ENCODE assay signal across 10 mouse cellular contexts in genomic region chr2:31720783-31721182, GRCm38 (mm10). TPM values are rescaled to one million over a fixed set of nuclear protein-coding genes. Genes with fewer than 3 reads are reported as not detected.
DNase-seq lines count a peak whose midpoint lies in the region; ATAC-seq and TF ChIP-seq lines count a peak whose summit lies in the region.
"Had no signal": no experiment of that assay in that cellular context is flagged by ENCODE, and none has a peak within 500 bp of the region (broad histone marks: within the 10 kb centered on the region; RNA-seq: fewer than 3 reads in every experiment).

No protein-coding gene starts in this region.

- TF ChIP-seq POLR2A in heart, adult 2 months (IDR thresholded peaks at IDR 0.05; ENCODE audit: insufficient read depth, low read depth, low read length), result no peak

- H3K79me2 ChIP-seq in heart, adult 2 months (replicated peaks; ENCODE audit: control insufficient read depth, insufficient read depth, low read length), result peaks cover 1% of the 10 kb centered on the region; the same call in 1 of the 2 replicates

- no peak for ATAC-seq in heart, embryonic 11.5 days (replicated peaks; ENCODE audit: insufficient number of reproducible peaks, low FRiP score, low TSS enrichment)
- ATAC-seq in liver, embryonic 14.5 days (ENCODE audit: insufficient read depth), result no peak
- ATAC-seq in forebrain, embryonic 16.5 days, result no peak
- ATAC-seq: inflammation-experienced regulatory T-cells, adult 6 months had no signal

- H3K4me1 ChIP-seq in heart, adult 2 months (ENCODE audit: control insufficient read depth, insufficient read depth, low read length), result no peaks in the 10 kb centered on the region
- peaks cover 3% of the 10 kb centered on the region; the same call in 1 of the 2 replicates for H3K4me1 ChIP-seq in heart, embryonic 11.5 days (ENCODE audit: control insufficient read depth, insufficient read depth, low read length)
- peaks cover 7 to 13% of the 10 kb centered on the region in 2 experiments for H3K4me1 ChIP-seq in liver, embryonic 14.5 days (replicated peaks; ENCODE audit: control insufficient read depth in 2 of 2, insufficient read depth in 2 of 2, low read length in 1 of 2)
- no peaks in the 10 kb centered on the region for H3K4me1 ChIP-seq in forebrain, embryonic 16.5 days (replicated peaks; ENCODE audit: control insufficient read depth, insufficient read depth, low read length)

- no peak overlapping the region for H3K4me3 ChIP-seq in heart, adult 2 months
- no peak overlapping the region for H3K4me3 ChIP-seq in heart, embryonic 11.5 days (ENCODE audit: low read depth, low read length)
- H3K4me3 ChIP-seq in liver, embryonic 14.5 days (ENCODE audit: insufficient read depth in 1 of 2, low read depth in 2 of 2, low read length in 2 of 2), result no peak overlapping the region
- H3K4me3 ChIP-seq in forebrain, embryonic 16.5 days (replicated peaks; ENCODE audit: low read length), result no peak overlapping the region
- H3K4me3 ChIP-seq: liver, embryonic 13.5 days had no signal

- WGBS in heart, adult 2 months, result 63% methylated on average over 4 of the region's 4 CpGs
- WGBS in heart, embryonic 11.5 days (ENCODE audit: insufficient replicate concordance), result 62% methylated on average over 4 of the region's 4 CpGs
- WGBS in liver, embryonic 14.5 days (ENCODE audit: insufficient replicate concordance), result 59% methylated on average over 4 of the region's 4 CpGs
- 61% methylated on average over 4 of the region's 4 CpGs for WGBS in forebrain, embryonic 16.5 days

- intact Hi-C loops in heart, adult 2 months (cut with DNase I), result loop anchor here (5.0 kb wide), 1 partner anchor 62 kb away; no protein-coding TSS in a partner anchor

- H3K36me3 ChIP-seq in heart, adult 2 months (ENCODE audit: control insufficient read depth, insufficient read depth, low read length), result no peaks in the 10 kb centered on the region
- 0 out of 2 replicates have a peak, but pooled peaks cover 2% of the 10 kb centered on the region for H3K36me3 ChIP-seq in heart, embryonic 11.5 days (ENCODE audit: control insufficient read depth, insufficient read depth, low read length)
- no peaks in the 10 kb centered on the region for H3K36me3 ChIP-seq in liver, embryonic 14.5 days (replicated peaks; ENCODE audit: control insufficient read depth, insufficient read depth, low read depth)
- H3K36me3 ChIP-seq in forebrain, embryonic 16.5 days (ENCODE audit: control insufficient read depth, insufficient read depth), result no peaks in the 10 kb centered on the region
- H3K36me3 ChIP-seq: liver, embryonic 13.5 days had no signal

- no peaks in the 10 kb centered on the region for H3K9me3 ChIP-seq in heart, embryonic 11.5 days (replicated peaks; ENCODE audit: control insufficient read depth, low read length)
- H3K9me3 ChIP-seq in liver, embryonic 14.5 days (ENCODE audit: control insufficient read depth, low read length), result no peaks in the 10 kb centered on the region
- H3K9me3 ChIP-seq in forebrain, embryonic 16.5 days (ENCODE audit: control insufficient read depth, low read length), result no peaks in the 10 kb centered on the region
- H3K9me3 ChIP-seq: liver, embryonic 13.5 days had no signal

- no peaks in the 10 kb centered on the region for H3K27me3 ChIP-seq in heart, adult 2 months (ENCODE audit: control insufficient read depth, insufficient read depth, low read length)
- H3K27me3 ChIP-seq in heart, embryonic 11.5 days (ENCODE audit: control insufficient read depth, insufficient read depth, low read length), result no peaks in the 10 kb centered on the region
- no peaks in the 10 kb centered on the region for H3K27me3 ChIP-seq in liver, embryonic 14.5 days (ENCODE audit: control insufficient read depth, insufficient read depth, low read length)
- H3K27me3 ChIP-seq in forebrain, embryonic 16.5 days (replicated peaks; ENCODE audit: control insufficient read depth, insufficient read depth, low read length), result no peaks in the 10 kb centered on the region
- H3K27me3 ChIP-seq: liver, embryonic 13.5 days had no signal

- TF ChIP-seq EP300 in heart, adult 2 months (IDR thresholded peaks at IDR 0.05; ENCODE audit: insufficient read depth, low read depth, low read length), result no peak
- no peak for TF ChIP-seq EP300 in liver, embryonic 14.5 days (IDR thresholded peaks at IDR 0.05; ENCODE audit: low read depth)

- TF ChIP-seq CTCF in heart, adult 2 months (IDR thresholded peaks at IDR 0.05), result peak; percentile 68
- TF ChIP-seq CTCF in liver, embryonic 14.5 days (IDR thresholded peaks at IDR 0.05; ENCODE audit: low read depth), result peak; percentile 44; the same call in 1 of the 2 replicates

- no peak overlapping the region for H3K4me2 ChIP-seq in heart, embryonic 11.5 days
- no peak overlapping the region for H3K4me2 ChIP-seq in liver, embryonic 14.5 days (ENCODE audit: low read depth)
- H3K4me2 ChIP-seq in forebrain, embryonic 16.5 days (ENCODE audit: low read length), result no peak overlapping the region
- H3K4me2 ChIP-seq: liver, embryonic 13.5 days had no signal

- no peak for DNase-seq in heart, adult 2 months
- no peak for DNase-seq in liver, embryonic 14.5 days (ENCODE audit: low read depth in 3 of 3, low spot score in 3 of 3)
- DNase-seq in liver (no peak), R1 (ENCODE audit: low read depth, low spot score) (peak; percentile 63)
- DNase-seq in retina, embryonic 14.5 days (ENCODE audit: low spot score), result peak; percentile 46
- DNase-seq in right cerebral cortex, postnatal 14 days, result no peak
- DNase-seq: liver, embryonic 13.5 days had no signal

- no peak overlapping the region for H3K27ac ChIP-seq in heart, adult 2 months
- H3K27ac ChIP-seq in heart, embryonic 11.5 days (ENCODE audit: low read depth, low read length), result no peak overlapping the region
- no peak overlapping the region for H3K27ac ChIP-seq in liver, embryonic 14.5 days
- H3K27ac ChIP-seq in forebrain, embryonic 16.5 days (ENCODE audit: low read length), result no peak overlapping the region

- no peak overlapping the region for H3K9ac ChIP-seq in heart, adult 2 months (ENCODE audit: low read depth, low read length)
- H3K9ac ChIP-seq in heart, embryonic 11.5 days (ENCODE audit: low read depth, low read length), result no peak overlapping the region
- H3K9ac ChIP-seq in liver, embryonic 14.5 days (replicated peaks), result no peak overlapping the region
- no peak overlapping the region for H3K9ac ChIP-seq in forebrain, embryonic 16.5 days (replicated peaks; ENCODE audit: low read depth, low read length)
- H3K9ac ChIP-seq: liver, embryonic 13.5 days had no signal

RNA-seq across cellular contexts. Expression of gene Abl1, which starts 32.6 kb away (rescaled TPM):
- total RNA-seq in heart, adult 2 months (2021), result 10 to 100 TPM; 29.4 to 31.8 TPM
- polyA plus RNA-seq in heart, adult 2 months (2012; rRNA removed), result 27.5 and 39.9 TPM in 2 replicates
- polyA plus RNA-seq in heart, embryonic 11.5 days (2014; fragmentation: Nextera tagmentation; extraction: Ambion mirVana), result 29.5 and 35.6 TPM in 2 replicates
- 9.6 and 10.0 TPM in 2 replicates for polyA plus RNA-seq in liver, embryonic 14.5 days (2012; rRNA removed)
- polyA plus RNA-seq in liver, embryonic 14.5 days (2014; fragmentation: Nextera tagmentation; extraction: Ambion mirVana), result 4.8 and 6.9 TPM in 2 replicates
- 23.5 and 23.8 TPM in 2 replicates for polyA plus RNA-seq in forebrain, embryonic 16.5 days (2015; fragmentation: Nextera tagmentation; extraction: Ambion mirVana)

RNA-seq across cellular contexts. Expression of gene Exosc2, which starts 50.3 kb away (rescaled TPM):
- total RNA-seq in heart, adult 2 months (2021), result 1 to 10 TPM; 8.7 to 9.0 TPM
- polyA plus RNA-seq in heart, adult 2 months (2012; rRNA removed), result 5.5 and 13.1 TPM in 2 replicates
- 42.8 and 47.2 TPM in 2 replicates for polyA plus RNA-seq in heart, embryonic 11.5 days (2014; fragmentation: Nextera tagmentation; extraction: Ambion mirVana)
- polyA plus RNA-seq in liver, embryonic 14.5 days (2012; rRNA removed), result 17.5 and 25.3 TPM in 2 replicates
- polyA plus RNA-seq in liver, embryonic 14.5 days (2014; fragmentation: Nextera tagmentation; extraction: Ambion mirVana), result 26.9 and 27.2 TPM in 2 replicates
- 42.3 and 44.0 TPM in 2 replicates for polyA plus RNA-seq in forebrain, embryonic 16.5 days (2015; fragmentation: Nextera tagmentation; extraction: Ambion mirVana)

Comparison
In these comparisons a context has a peak if more than half of its experiments do, and no peak if none do; other contexts are left out.
1. DNase-seq: peak in R1 (single experiment) and retina, embryonic 14.5 days (single experiment); none in heart, adult 2 months (0 of 2), liver, embryonic 14.5 days (0 of 3), liver (single experiment) and right cerebral cortex, postnatal 14 days (single experiment).